Mouse (Mus musculus): ENCODE results near the gene Tcp11l1. TPM values are rescaled to one million over a fixed set of nuclear protein-coding genes. Genes with fewer than 3 reads are reported as not detected.

The Tcp11l1 gene
- polyA plus RNA-seq, 1 experiment: 33.9 TPM

- TF ChIP-seq POLR2A (IDR thresholded peaks at IDR 0.05; ENCODE audit: borderline replicate concordance, extremely low read depth, insufficient read depth, insufficient read length, poor library complexity, severe bottlenecking) (no peak), CTCF (IDR thresholded peaks at IDR 0.05; ENCODE audit: borderline replicate concordance, extremely low read depth, insufficient read depth, insufficient read length) (no peak)
- no peak for DNase-seq (ENCODE audit: low read depth)
Measured at GRCm38 (mm10) chr2:104739691-104740090, 27.7 kb upstream of the Tcp11l1 start.

- TF ChIP-seq POLR2A (IDR thresholded peaks at IDR 0.05; ENCODE audit: borderline replicate concordance, extremely low read depth, insufficient read depth, insufficient read length, poor library complexity, severe bottlenecking): no peak
- no peak for TF ChIP-seq CTCF (IDR thresholded peaks at IDR 0.05; ENCODE audit: borderline replicate concordance, extremely low read depth, insufficient read depth, insufficient read length)
- peak; percentile 43 for DNase-seq (ENCODE audit: low read depth)
Measured at GRCm38 (mm10) chr2:104736241-104736640, 24.3 kb upstream of the Tcp11l1 start.

- TF ChIP-seq POLR2A (IDR thresholded peaks at IDR 0.05; ENCODE audit: borderline replicate concordance, extremely low read depth, insufficient read depth, insufficient read length, poor library complexity, severe bottlenecking) (no peak), CTCF (IDR thresholded peaks at IDR 0.05; ENCODE audit: borderline replicate concordance, extremely low read depth, insufficient read depth, insufficient read length) (no peak)
- DNase-seq (ENCODE audit: low read depth): peak; percentile 38
Measured at GRCm38 (mm10) chr2:104732562-104733256, 20.7 kb upstream of the Tcp11l1 start.

- TF ChIP-seq CTCF (IDR thresholded peaks at IDR 0.05; ENCODE audit: borderline replicate concordance, extremely low read depth, insufficient read depth, insufficient read length): no peak
- no peak for TF ChIP-seq POLR2A (IDR thresholded peaks at IDR 0.05; ENCODE audit: borderline replicate concordance, extremely low read depth, insufficient read depth, insufficient read length, poor library complexity, severe bottlenecking)
Measured at GRCm38 (mm10) chr2:104732033-104732444, 20.1 kb upstream of the Tcp11l1 start.

GRCm38 (mm10) chr2:104727369-104727768 is 15.4 kb upstream of the Tcp11l1 start:
- no peak for TF ChIP-seq CTCF (IDR thresholded peaks at IDR 0.05; ENCODE audit: borderline replicate concordance, extremely low read depth, insufficient read depth, insufficient read length)
- TF ChIP-seq POLR2A (IDR thresholded peaks at IDR 0.05; ENCODE audit: borderline replicate concordance, extremely low read depth, insufficient read depth, insufficient read length, poor library complexity, severe bottlenecking): no peak
- no peak for DNase-seq (ENCODE audit: low read depth)

More at GRCm38 (mm10) chr2:104732033-104732444, 20.1 kb upstream of the Tcp11l1 start:
- no peak for DNase-seq (ENCODE audit: low read depth)

- no peak for TF ChIP-seq CTCF (IDR thresholded peaks at IDR 0.05; ENCODE audit: borderline replicate concordance, extremely low read depth, insufficient read depth, insufficient read length)
Measured at GRCm38 (mm10) chr2:104722021-104722420, 10.1 kb upstream of the Tcp11l1 start.

GRCm38 (mm10) chr2:104717827-104718226 is 5.9 kb upstream of the Tcp11l1 start:
- DNase-seq (ENCODE audit: low read depth): no peak
- no peak for TF ChIP-seq POLR2A (IDR thresholded peaks at IDR 0.05; ENCODE audit: borderline replicate concordance, extremely low read depth, insufficient read depth, insufficient read length, poor library complexity, severe bottlenecking)
- TF ChIP-seq CTCF (IDR thresholded peaks at IDR 0.05; ENCODE audit: borderline replicate concordance, extremely low read depth, insufficient read depth, insufficient read length): no peak

More at GRCm38 (mm10) chr2:104722021-104722420, 10.1 kb upstream of the Tcp11l1 start:
- no peak for DNase-seq (ENCODE audit: low read depth)

GRCm38 (mm10) chr2:104717231-104717735 is 5.3 kb upstream of the Tcp11l1 start:
- no peak for DNase-seq (ENCODE audit: low read depth)
- TF ChIP-seq POLR2A (IDR thresholded peaks at IDR 0.05; ENCODE audit: borderline replicate concordance, extremely low read depth, insufficient read depth, insufficient read length, poor library complexity, severe bottlenecking): no peak

- TF ChIP-seq CTCF (IDR thresholded peaks at IDR 0.05; ENCODE audit: borderline replicate concordance, extremely low read depth, insufficient read depth, insufficient read length): no peak
- no peak for TF ChIP-seq POLR2A (IDR thresholded peaks at IDR 0.05; ENCODE audit: borderline replicate concordance, extremely low read depth, insufficient read depth, insufficient read length, poor library complexity, severe bottlenecking)
- DNase-seq (ENCODE audit: low read depth): no peak
Measured at GRCm38 (mm10) chr2:104716279-104716678, 4.3 kb upstream of the Tcp11l1 start, which contains the start of gene Pin1rt1. Gene Pin1rt1, minus strand, starts transcription at chr2:104716379.

GRCm38 (mm10) chr2:104714254-104714691 is 2.3 kb upstream of the Tcp11l1 start:
- no peak for DNase-seq (ENCODE audit: low read depth)
- no peak for TF ChIP-seq CTCF (IDR thresholded peaks at IDR 0.05; ENCODE audit: borderline replicate concordance, extremely low read depth, insufficient read depth, insufficient read length)

- DNase-seq (ENCODE audit: low read depth): no peak
- TF ChIP-seq POLR2A (IDR thresholded peaks at IDR 0.05; ENCODE audit: borderline replicate concordance, extremely low read depth, insufficient read depth, insufficient read length, poor library complexity, severe bottlenecking): no peak
- TF ChIP-seq CTCF (IDR thresholded peaks at IDR 0.05; ENCODE audit: borderline replicate concordance, extremely low read depth, insufficient read depth, insufficient read length): no peak
Measured at GRCm38 (mm10) chr2:104712486-104712809, 479 bp upstream of the Tcp11l1 start.

GRCm38 (mm10) chr2:104710670-104711370 is 1.1 kb downstream of the Tcp11l1 start:
- peak; percentile 46 for DNase-seq (ENCODE audit: low read depth)

More at GRCm38 (mm10) chr2:104710670-104711370, 1.1 kb downstream of the Tcp11l1 start:
- TF ChIP-seq CTCF (IDR thresholded peaks at IDR 0.05; ENCODE audit: borderline replicate concordance, extremely low read depth, insufficient read depth, insufficient read length) (no peak), POLR2A (IDR thresholded peaks at IDR 0.05; ENCODE audit: borderline replicate concordance, extremely low read depth, insufficient read depth, insufficient read length, poor library complexity, severe bottlenecking) (no peak)
